Comparison of ENCODE assay signal across 8 mouse cellular contexts in the genomic region with DNA sequence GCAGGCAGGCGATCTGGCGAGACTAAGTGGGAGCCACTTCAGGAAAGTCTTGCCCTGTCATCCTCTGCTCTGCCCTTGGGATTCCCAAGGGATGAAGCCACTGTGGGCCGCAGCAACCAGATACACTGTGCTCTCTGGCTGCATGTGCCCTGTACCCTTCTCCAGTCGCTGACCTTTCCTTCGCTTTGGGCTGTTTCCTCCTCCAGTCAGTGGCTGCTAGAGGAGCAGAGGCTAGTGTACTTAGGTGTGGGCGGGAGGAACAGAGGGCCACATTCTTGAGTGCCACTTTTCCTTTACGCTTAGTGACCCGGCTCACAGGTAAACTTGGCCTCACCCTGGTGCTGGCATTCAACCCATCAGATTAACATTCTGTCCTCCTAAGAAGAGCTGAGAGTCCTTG. TPM values are rescaled to one million over a fixed set of nuclear protein-coding genes. Genes with fewer than 3 reads are reported as not detected.
DNase-seq lines count a peak whose midpoint lies in the region; ATAC-seq and TF ChIP-seq lines count a peak whose summit lies in the region.

No protein-coding gene starts in this region.

- peak; percentile 38 for DNase-seq in gastrocnemius, postnatal 25 days
- DNase-seq in gastrocnemius, postnatal 36 days: no peak
- peak; percentile 47 for DNase-seq in embryo, embryonic 9.5 days (ENCODE audit: extremely low spot score)
- peak; percentile 54 for DNase-seq in kidney, adult 18-20 months
- DNase-seq in thymus, adult 2 months: no peak
- DNase-seq in spleen, postnatal 4 days (ENCODE audit: low spot score in 2 of 2): no peak
- DNase-seq in frontal cortex, postnatal 36 days (ENCODE audit: low spot score in 2 of 2): no peak

- H3K9me3 ChIP-seq in lung, embryonic 15.5 days: no peaks in the 10 kb centered on the region

- H3K27ac ChIP-seq in lung, embryonic 15.5 days: peak overlapping the region; percentile 85
- no peak overlapping the region for H3K27ac ChIP-seq in thymus, adult 2 months (ENCODE audit: control insufficient read depth, insufficient read depth, low read length)

- intact Hi-C loops in gastrocnemius, postnatal 36 days (cut with DNase I): no loop called here

- TF ChIP-seq CTCF in thymus, adult 2 months (IDR thresholded peaks at IDR 0.05; ENCODE audit: borderline replicate concordance, control insufficient read depth, extremely low read depth, insufficient read depth, low read length, poor library complexity): no peak

- no peak overlapping the region for H3K4me3 ChIP-seq in lung, embryonic 15.5 days
- no peak overlapping the region for H3K4me3 ChIP-seq in thymus, adult 2 months (ENCODE audit: control insufficient read depth, insufficient read depth, low read length)

- H3K27me3 ChIP-seq in lung, embryonic 15.5 days: no peaks in the 10 kb centered on the region
- no peaks in the 10 kb centered on the region; the same call in 1 of the 2 replicates for H3K27me3 ChIP-seq in thymus, adult 2 months (ENCODE audit: control insufficient read depth, insufficient read depth, low read length)

- H3K36me3 ChIP-seq in lung, embryonic 15.5 days: no peaks in the 10 kb centered on the region
- H3K36me3 ChIP-seq in thymus, adult 2 months (ENCODE audit: control insufficient read depth, insufficient read depth, low read length): no peaks in the 10 kb centered on the region

- WGBS in lung, embryonic 15.5 days: 31% methylated on average over 8 of the region's 8 CpGs
- 91% methylated on average over 8 of the region's 8 CpGs for WGBS in thymus, adult 2 months

- 0 out of 2 replicates have a peak overlapping the region, but pooled peaks have one; percentile 17 for H3K9ac ChIP-seq in lung, embryonic 15.5 days

- no peak for TF ChIP-seq POLR2A in thymus, adult 2 months (IDR thresholded peaks at IDR 0.05; ENCODE audit: control insufficient read depth, extremely low read depth, insufficient read depth, low read length, poor library complexity)

- peak overlapping the region; percentile 34 for H3K4me2 ChIP-seq in lung, embryonic 15.5 days

- peaks cover 25% of the 10 kb centered on the region for H3K4me1 ChIP-seq in lung, embryonic 15.5 days
- no peaks in the 10 kb centered on the region for H3K4me1 ChIP-seq in thymus, adult 2 months (replicated peaks; ENCODE audit: control insufficient read depth, insufficient read depth, low read length)

- peak; percentile 36; the same call in 1 of the 2 replicates for ATAC-seq in lung, embryonic 15.5 days (ENCODE audit: borderline replicate concordance, extremely low read depth, low FRiP score, low TSS enrichment)

RNA-seq across cellular contexts. Expression of gene Epb41l4b, which starts 10.6 kb away (rescaled TPM):
- 1 to 10 TPM; 2.4 to 2.5 TPM for total RNA-seq in gastrocnemius, postnatal 25 days (2021)
- 1 to 10 TPM; 1.9 to 2.2 TPM for total RNA-seq in gastrocnemius, postnatal 36 days (2021)
- 1.1 and 1.4 TPM in 2 replicates for polyA plus RNA-seq in lung, embryonic 15.5 days (2015; fragmentation: Nextera tagmentation; extraction: Ambion mirVana)
- 9.2 and 10.7 TPM in 2 replicates for polyA plus RNA-seq in thymus, adult 2 months (2012; rRNA removed)

Comparison
In these comparisons a context has a peak if more than half of its experiments do, and no peak if none do; other contexts are left out.
1. DNase-seq: peak in gastrocnemius, postnatal 25 days (single experiment), embryo, embryonic 9.5 days (single experiment) and kidney, adult 18-20 months (single experiment); none in gastrocnemius, postnatal 36 days (0 of 2), thymus, adult 2 months (single experiment), spleen, postnatal 4 days (0 of 2) and frontal cortex, postnatal 36 days (0 of 2).